ENCODE assay signal across 8 mouse cellular contexts in the genomic region with DNA sequence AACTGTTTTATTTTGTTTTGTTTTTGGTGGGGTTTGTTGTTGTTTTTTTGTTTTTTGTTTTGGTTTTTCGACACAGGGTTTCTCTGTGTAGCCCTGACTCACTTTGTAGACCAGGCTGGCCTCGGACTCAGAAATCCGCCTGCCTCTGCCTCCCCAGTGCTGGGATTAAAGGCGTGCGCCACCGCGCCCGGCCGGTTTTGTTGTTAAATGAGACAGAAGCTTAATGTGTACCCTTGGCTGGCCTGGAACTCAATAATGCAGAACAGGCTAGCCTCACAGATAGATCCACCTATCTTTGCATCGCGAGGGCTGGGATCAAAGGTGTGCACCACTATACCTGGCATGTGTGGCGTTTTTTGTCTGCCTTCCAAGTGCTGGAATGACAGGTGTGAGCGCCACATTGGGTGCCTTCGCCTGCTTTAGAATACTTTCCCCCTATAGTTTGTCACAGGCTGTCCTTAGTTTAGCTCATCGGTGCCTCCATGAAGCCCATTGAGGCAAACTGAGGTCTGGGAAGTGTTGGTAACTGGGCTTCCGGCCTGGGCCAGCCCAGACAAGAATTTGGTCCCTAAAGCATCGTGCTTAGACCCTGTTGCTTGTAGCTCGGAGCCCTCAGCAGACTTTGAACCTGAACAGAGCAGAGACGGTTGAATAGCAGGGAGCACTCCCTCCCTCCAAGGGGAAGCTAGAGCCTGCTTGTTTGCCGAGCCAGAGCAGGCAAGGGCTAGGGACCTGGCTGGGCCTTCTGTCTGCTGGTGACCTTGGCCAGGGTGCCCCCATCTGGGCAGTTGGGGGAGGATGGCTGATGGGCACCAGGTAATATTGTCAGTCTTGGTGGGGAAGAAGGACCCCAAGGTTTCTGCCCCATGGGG. TPM values are rescaled to one million over a fixed set of nuclear protein-coding genes. Genes with fewer than 3 reads are reported as not detected.
DNase-seq lines count a peak whose midpoint lies in the region; ATAC-seq and TF ChIP-seq lines count a peak whose summit lies in the region.

No protein-coding gene starts in this region.

- peaks cover 8% of the 10 kb centered on the region for H3K4me1 ChIP-seq in lung, embryonic 14.5 days (ENCODE audit: insufficient read depth)
- H3K4me1 ChIP-seq in forebrain, embryonic 11.5 days (replicated peaks; ENCODE audit: control insufficient read depth, insufficient read depth, low read length): peaks cover 19% of the 10 kb centered on the region
- peaks cover 22% of the 10 kb centered on the region for H3K4me1 ChIP-seq in kidney, embryonic 16.5 days (ENCODE audit: insufficient read depth, low read length)

- H3K4me2 ChIP-seq in lung, embryonic 14.5 days: peak overlapping the region; percentile 81
- peak overlapping the region; percentile 57 for H3K4me2 ChIP-seq in forebrain, embryonic 11.5 days (ENCODE audit: low read depth, low read length, severe bottlenecking)
- peak overlapping the region; percentile 75 for H3K4me2 ChIP-seq in kidney, embryonic 16.5 days (replicated peaks; ENCODE audit: low read depth, low read length)
- peak overlapping the region; percentile 82 for H3K4me2 ChIP-seq in myocyte (ENCODE audit: low read depth)

- TF ChIP-seq POLR2A in myocyte (IDR thresholded peaks at IDR 0.05; ENCODE audit: insufficient read length, low read depth): no peak

- ATAC-seq in lung, embryonic 14.5 days (ENCODE audit: insufficient read depth): no peak
- no peak for ATAC-seq in forebrain, embryonic 11.5 days (replicated peaks; ENCODE audit: low FRiP score)
- ATAC-seq in kidney, embryonic 16.5 days (ENCODE audit: low FRiP score, low TSS enrichment): peak; percentile 33; the same call in 1 of the 2 replicates
- no peak for ATAC-seq in inflammation-experienced regulatory T-cells, adult 6 months
- no peak for ATAC-seq in activated CD4-positive, CD25-positive, alpha-beta regulatory T cell, adult 4 months

- H3K27me3 ChIP-seq in lung, embryonic 14.5 days (ENCODE audit: insufficient read depth, low read length): peaks cover 5% of the 10 kb centered on the region; the same call in 1 of the 2 replicates
- H3K27me3 ChIP-seq in forebrain, embryonic 11.5 days (ENCODE audit: control insufficient read depth, insufficient read depth, low read length): no peaks in the 10 kb centered on the region
- H3K27me3 ChIP-seq in kidney, embryonic 16.5 days (ENCODE audit: insufficient read depth, low read length): no peaks in the 10 kb centered on the region
- no peaks in the 10 kb centered on the region for H3K27me3 ChIP-seq in myocyte (ENCODE audit: control insufficient read depth, insufficient read depth, insufficient read length)

- peak overlapping the region; percentile 82 for H3K4me3 ChIP-seq in lung, embryonic 14.5 days (ENCODE audit: low read depth, low read length)
- H3K4me3 ChIP-seq in forebrain, embryonic 11.5 days (ENCODE audit: low read depth, low read length): peak overlapping the region; percentile 85
- peak overlapping the region; percentile 80 for H3K4me3 ChIP-seq in kidney, embryonic 16.5 days (ENCODE audit: low read length)
- peak overlapping the region; percentile 59 for H3K4me3 ChIP-seq in myocyte

- H3K9me3 ChIP-seq in lung, embryonic 14.5 days (ENCODE audit: low read depth, low read length): no peaks in the 10 kb centered on the region
- no peaks in the 10 kb centered on the region for H3K9me3 ChIP-seq in forebrain, embryonic 11.5 days (ENCODE audit: control insufficient read depth, low read length)
- no peaks in the 10 kb centered on the region for H3K9me3 ChIP-seq in kidney, embryonic 16.5 days (ENCODE audit: low read length)

- WGBS in lung, embryonic 14.5 days: 27% methylated on average over 20 of the region's 20 CpGs
- WGBS in forebrain, embryonic 11.5 days: 43% methylated on average over 20 of the region's 20 CpGs
- 36% methylated on average over 20 of the region's 20 CpGs for WGBS in kidney, embryonic 16.5 days

- H3K79me2 ChIP-seq in myocyte (ENCODE audit: control insufficient read depth, insufficient read depth): peaks cover 12% of the 10 kb centered on the region

- peak overlapping the region; percentile 53 for H3ac ChIP-seq in myocyte (ENCODE audit: control insufficient read depth, insufficient read length)

- TF ChIP-seq CTCF in lung, embryonic 14.5 days (IDR thresholded peaks at IDR 0.05; ENCODE audit: low read depth): no peak

- H3K27ac ChIP-seq in lung, embryonic 14.5 days (ENCODE audit: low read depth): no peak overlapping the region
- peak overlapping the region; percentile 25; the same call in 1 of the 2 replicates for H3K27ac ChIP-seq in forebrain, embryonic 11.5 days (ENCODE audit: low read depth, low read length)
- no peak overlapping the region; the same call in 1 of the 2 replicates for H3K27ac ChIP-seq in kidney, embryonic 16.5 days (ENCODE audit: low read length)

- peaks cover 37% of the 10 kb centered on the region for H3K36me3 ChIP-seq in lung, embryonic 14.5 days (ENCODE audit: insufficient read depth)
- peaks cover 15% of the 10 kb centered on the region; the same call in 1 of the 2 replicates for H3K36me3 ChIP-seq in forebrain, embryonic 11.5 days (ENCODE audit: control insufficient read depth, insufficient read depth, low read length)
- peaks cover 32% of the 10 kb centered on the region for H3K36me3 ChIP-seq in kidney, embryonic 16.5 days (ENCODE audit: insufficient read depth, low read length)
- no peaks in the 10 kb centered on the region for H3K36me3 ChIP-seq in myocyte (ENCODE audit: control insufficient read depth, insufficient read depth)

- peak overlapping the region; percentile 80 for H3K9ac ChIP-seq in lung, embryonic 14.5 days
- peak overlapping the region; percentile 86 for H3K9ac ChIP-seq in forebrain, embryonic 11.5 days (ENCODE audit: low read length)
- H3K9ac ChIP-seq in kidney, embryonic 16.5 days (replicated peaks; ENCODE audit: low read length): peak overlapping the region; percentile 93

- DNase-seq in lung, embryonic 14.5 days: no peak
- DNase-seq in lung, postnatal 25 days (ENCODE audit: low spot score): no peak
- DNase-seq in forebrain, embryonic 11.5 days (ENCODE audit: low spot score): no peak
- no peak for DNase-seq in c-Kit-positive CD71-positive TER-119-positive erythroid progenitor cells, embryonic 14.5 days (ENCODE audit: low spot score)

TF ChIP-seq in myocyte, 11 proteins besides CTCF, POLR2A, EP300 and RAD21:
- TF ChIP-seq MYOD1 (IDR thresholded peaks at IDR 0.05; ENCODE audit: control insufficient read depth in 1 of 3, insufficient read length in 2 of 3, low read depth in 2 of 3) (no peak), SRF (IDR thresholded peaks at IDR 0.05; ENCODE audit: control insufficient read depth, insufficient read length, low read depth) (no peak), E2F4 (IDR thresholded peaks at IDR 0.05; ENCODE audit: insufficient read depth) (no peak), TCF3 (IDR thresholded peaks at IDR 0.05; ENCODE audit: insufficient read length, low read depth) (no peak), USF1 (IDR thresholded peaks at IDR 0.05; ENCODE audit: low read depth) (no peak), POLR2AphosphoS2 (IDR thresholded peaks at IDR 0.05; ENCODE audit: insufficient read length, low read depth) (no peak), TCF12 (IDR thresholded peaks at IDR 0.05; ENCODE audit: insufficient read depth, poor library complexity, severe bottlenecking) (no peak), CEBPB (IDR thresholded peaks at IDR 0.05; ENCODE audit: insufficient read depth, poor library complexity, severe bottlenecking) (no peak), MYOG (IDR thresholded peaks at IDR 0.05; ENCODE audit: control insufficient read depth in 1 of 3, insufficient read depth in 1 of 3, insufficient read length in 2 of 3, low read depth in 2 of 3) (no peak), REST (IDR thresholded peaks at IDR 0.05; ENCODE audit: insufficient read depth, insufficient read length) (no peak), MAX (IDR thresholded peaks at IDR 0.05; ENCODE audit: low read depth) (no peak)

RNA-seq across cellular contexts. Expression of gene Pheta1, which starts 0.9 kb away (rescaled TPM):
- 22.2 TPM in 2 replicates for polyA plus RNA-seq in lung, embryonic 14.5 days (2014; fragmentation: Nextera tagmentation; extraction: Ambion mirVana)
- 35.7 and 38.4 TPM in 2 replicates for polyA plus RNA-seq in forebrain, embryonic 11.5 days (2014; fragmentation: Nextera tagmentation; extraction: Ambion mirVana)
- 28.9 and 33.2 TPM in 2 replicates for polyA plus RNA-seq in kidney, embryonic 16.5 days (2015; fragmentation: Nextera tagmentation; extraction: Ambion mirVana)
- 9.8 TPM for polyA plus RNA-seq in myocyte (2012; fragmentation: generic; extraction: Trizol)
- 1 to 10 TPM in 2 of 3 experiments, under 1 TPM in 1; 0.25 to 1.5 (median 1.0) TPM for polyA plus RNA-seq in inflammation-experienced regulatory T-cells, adult 6 months (2017; shearing (Covaris generic))
- 1 to 10 TPM in 1 of 2 experiments, under 1 TPM in 1; 0.60 to 1.2 TPM for polyA plus RNA-seq in activated CD4-positive, CD25-positive, alpha-beta regulatory T cell, adult 4 months (2017; shearing (Covaris generic))

RNA-seq across cellular contexts. Expression of gene Sh2b3, which starts 12.3 kb away (rescaled TPM):
- 24.2 and 26.4 TPM in 2 replicates for polyA plus RNA-seq in lung, embryonic 14.5 days (2014; fragmentation: Nextera tagmentation; extraction: Ambion mirVana)
- polyA plus RNA-seq in forebrain, embryonic 11.5 days (2014; fragmentation: Nextera tagmentation; extraction: Ambion mirVana): 9.1 and 9.8 TPM in 2 replicates
- polyA plus RNA-seq in kidney, embryonic 16.5 days (2015; fragmentation: Nextera tagmentation; extraction: Ambion mirVana): 17.4 and 17.8 TPM in 2 replicates
- 37.4 TPM for polyA plus RNA-seq in myocyte (2012; fragmentation: generic; extraction: Trizol)
- polyA plus RNA-seq in inflammation-experienced regulatory T-cells, adult 6 months (2017; shearing (Covaris generic)): 10 to 100 TPM in 2 of 3 experiments, 1 to 10 TPM in 1; 4.6 to 15.4 (median 13.6) TPM
- 10 to 100 TPM in 1 of 2 experiments, 1 to 10 TPM in 1; 9.8 to 11.6 TPM for polyA plus RNA-seq in activated CD4-positive, CD25-positive, alpha-beta regulatory T cell, adult 4 months (2017; shearing (Covaris generic))
